Mouse (Mus musculus): ENCODE data around the gene Tubgcp2. TPM values are rescaled to one million over a fixed set of nuclear protein-coding genes. Genes with fewer than 3 reads are reported as not detected.

Gene Tubgcp2
- polyA plus RNA-seq, 1 experiment: 25.3 TPM

DNA sequence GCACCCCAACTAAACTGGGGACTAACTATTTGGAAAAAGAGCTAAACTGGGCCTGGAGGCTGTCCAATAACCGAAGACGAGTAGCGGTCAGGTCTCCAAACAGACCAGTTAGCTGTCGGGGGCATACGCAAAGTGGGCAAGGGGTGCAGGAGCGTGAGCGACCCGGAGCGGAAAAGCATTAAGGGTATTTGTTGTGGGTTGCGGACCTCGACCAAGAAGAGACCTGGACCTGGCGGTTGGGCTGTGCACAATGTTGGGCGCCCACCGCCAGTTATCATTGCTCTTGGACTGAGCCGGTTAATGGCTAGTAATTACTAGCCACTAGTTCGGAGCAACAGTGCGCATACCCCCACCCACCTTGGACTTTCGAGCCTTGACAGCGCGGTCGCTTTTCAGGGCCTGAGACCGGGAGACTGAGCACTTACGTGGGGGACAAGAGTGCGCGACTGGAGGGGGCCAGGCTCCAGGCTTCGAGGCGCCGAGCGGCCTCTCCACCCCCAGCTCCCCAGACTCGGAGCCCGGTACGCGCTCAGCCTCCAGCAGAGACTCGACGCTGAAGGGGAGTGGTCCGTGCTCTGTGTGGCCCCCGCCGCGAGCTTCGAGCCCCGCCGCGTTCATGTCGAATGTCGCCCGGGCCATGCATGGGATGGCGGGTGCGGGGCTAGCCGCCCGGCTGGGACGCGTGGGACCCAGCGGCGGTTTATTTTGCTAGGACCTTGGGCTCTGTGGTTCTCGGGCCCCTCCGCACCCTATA lies 12.1 kb upstream of the Tubgcp2 start, which contains the start of gene Msx3:
Gene Msx3, minus strand, starts transcription at position 729 of the 754 bp plus-strand sequence.
- H3K4me3 ChIP-seq (replicated peaks; ENCODE audit: extremely low read depth, low read depth, low read length): peak within 1 kb of the TSS; percentile 51
- TF ChIP-seq POLR2A (IDR thresholded peaks at IDR 0.05; ENCODE audit: borderline replicate concordance, extremely low read depth, low read depth, low read length) (no peak), CTCF (IDR thresholded peaks at IDR 0.05; ENCODE audit: insufficient read depth, low read length) (no peak)
- 1% methylated on average over 56 of the region's 56 CpGs for WGBS
- H3K4me1 ChIP-seq (ENCODE audit: control insufficient read depth, insufficient read depth, low read length): peaks cover 3% of the 10 kb centered on the region; the same call in 1 of the 2 replicates
- no peak for DNase-seq

DNA sequence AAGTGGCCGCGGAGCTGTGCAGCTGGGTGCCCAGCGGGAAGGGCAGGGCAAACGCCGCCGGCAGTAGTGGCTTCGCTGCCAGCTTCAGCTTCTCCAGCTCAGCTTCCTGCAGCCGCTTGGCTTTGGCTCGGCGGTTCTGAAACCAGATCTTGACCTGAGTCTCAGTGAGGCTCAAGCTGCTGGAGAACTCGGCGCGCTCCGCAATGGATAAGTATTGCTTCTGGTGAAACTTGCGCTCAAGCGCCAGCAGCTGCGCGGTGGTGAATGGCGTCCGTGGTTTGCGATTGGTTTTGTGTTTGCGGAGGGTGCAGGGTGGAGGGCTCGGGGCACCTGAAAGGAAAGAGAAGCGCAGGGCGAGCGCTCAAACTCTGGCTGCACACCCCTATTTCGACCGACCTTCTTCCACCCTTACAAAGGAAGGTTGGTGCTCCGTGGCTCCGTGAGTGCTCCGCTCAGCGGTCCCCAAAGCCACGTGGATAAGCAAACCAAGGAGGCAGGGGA lies 11.4 kb upstream of the Tubgcp2 start:
- peaks cover 3% of the 10 kb centered on the region; the same call in 1 of the 2 replicates for H3K4me1 ChIP-seq (ENCODE audit: control insufficient read depth, insufficient read depth, low read length)
- H3K4me3 ChIP-seq (replicated peaks; ENCODE audit: extremely low read depth, low read depth, low read length): peak overlapping the region; percentile 1
- no peak for DNase-seq
- WGBS: 1% methylated on average over 33 of the region's 33 CpGs
- TF ChIP-seq CTCF (IDR thresholded peaks at IDR 0.05; ENCODE audit: insufficient read depth, low read length) (no peak), POLR2A (IDR thresholded peaks at IDR 0.05; ENCODE audit: borderline replicate concordance, extremely low read depth, low read depth, low read length) (no peak)

DNA sequence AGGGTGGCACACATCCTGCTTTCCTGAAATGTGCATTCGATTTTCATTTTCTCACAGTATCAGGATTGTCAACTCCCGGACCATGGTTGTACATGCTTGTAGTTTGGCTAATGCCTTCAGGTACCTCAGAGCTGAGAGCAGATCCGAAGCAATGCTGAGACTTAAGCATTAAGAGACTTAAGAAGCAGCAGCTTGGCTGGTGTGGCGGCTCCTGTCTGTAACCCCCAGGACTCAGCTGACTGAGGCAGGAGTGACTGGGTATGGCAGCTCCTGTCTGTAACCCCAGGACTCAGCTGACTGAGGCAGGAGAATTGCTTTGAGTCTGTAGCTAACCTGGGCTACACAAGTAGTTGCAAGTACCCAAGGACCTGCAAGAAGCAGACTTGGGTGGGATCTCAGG lies 9.1 kb upstream of the Tubgcp2 start:
- TF ChIP-seq CTCF (IDR thresholded peaks at IDR 0.05; ENCODE audit: insufficient read depth, low read length) (no peak), POLR2A (IDR thresholded peaks at IDR 0.05; ENCODE audit: borderline replicate concordance, extremely low read depth, low read depth, low read length) (no peak)
- H3K4me3 ChIP-seq (replicated peaks; ENCODE audit: extremely low read depth, low read depth, low read length): no peak overlapping the region
- no peak for DNase-seq
- peaks cover 3% of the 10 kb centered on the region; the same call in 1 of the 2 replicates for H3K4me1 ChIP-seq (ENCODE audit: control insufficient read depth, insufficient read depth, low read length)
- 73% methylated on average over 4 of the region's 4 CpGs for WGBS

DNA sequence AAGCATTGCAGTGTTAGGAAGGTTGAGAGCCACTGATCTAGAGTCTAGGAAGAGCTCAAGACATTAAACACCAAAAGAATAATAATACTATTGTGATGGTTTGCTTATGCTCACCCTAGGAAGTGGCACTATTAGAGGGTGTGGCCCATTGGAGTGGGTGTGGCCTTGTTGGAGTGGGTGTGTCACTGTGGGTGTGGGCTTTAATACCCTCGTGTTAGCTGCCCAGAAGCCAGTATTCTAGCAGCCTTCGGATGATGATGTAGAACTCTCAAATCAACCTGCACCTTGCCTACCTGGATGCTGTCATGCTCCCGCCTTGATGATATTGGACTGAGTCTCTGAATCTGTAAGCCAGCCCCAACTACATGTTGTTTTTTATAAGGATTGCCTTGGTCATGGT lies 6.3 kb upstream of the Tubgcp2 start:
- DNase-seq: no peak
- H3K4me3 ChIP-seq (replicated peaks; ENCODE audit: extremely low read depth, low read depth, low read length): no peak overlapping the region
- 58% methylated on average over 3 of the region's 3 CpGs for WGBS
- no peak for TF ChIP-seq POLR2A (IDR thresholded peaks at IDR 0.05; ENCODE audit: borderline replicate concordance, extremely low read depth, low read depth, low read length)
- TF ChIP-seq CTCF (IDR thresholded peaks at IDR 0.05; ENCODE audit: insufficient read depth, low read length): no peak
- no peaks in the 10 kb centered on the region; the same call in 1 of the 2 replicates for H3K4me1 ChIP-seq (ENCODE audit: control insufficient read depth, insufficient read depth, low read length)

DNA sequence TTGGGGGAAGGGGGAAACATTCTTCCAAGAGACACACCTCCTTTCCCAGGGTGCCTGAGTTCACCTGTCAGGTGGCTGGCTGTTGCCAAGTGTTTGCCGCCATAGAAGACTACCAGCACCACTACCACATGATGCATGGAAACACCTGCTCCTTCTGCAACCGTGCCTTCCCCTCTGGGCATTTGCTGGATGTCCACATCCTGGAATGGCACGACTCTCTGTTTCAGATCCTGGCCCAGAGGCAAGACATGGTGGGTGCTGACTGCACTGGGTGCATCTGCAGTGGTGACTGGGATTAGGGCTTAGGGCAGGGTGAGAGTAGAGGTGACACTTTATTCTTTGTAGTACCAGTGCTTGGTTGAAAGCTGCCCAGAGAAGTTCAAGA lies 694 bp upstream of the Tubgcp2 start:
- DNase-seq: no peak
- H3K4me3 ChIP-seq (replicated peaks; ENCODE audit: extremely low read depth, low read depth, low read length): no peak overlapping the region
- 58% methylated on average over 3 of the region's 3 CpGs for WGBS
- H3K4me1 ChIP-seq (ENCODE audit: control insufficient read depth, insufficient read depth, low read length): peaks cover 4% of the 10 kb centered on the region; the same call in 1 of the 2 replicates
- TF ChIP-seq CTCF (IDR thresholded peaks at IDR 0.05; ENCODE audit: insufficient read depth, low read length): no peak
- TF ChIP-seq POLR2A (IDR thresholded peaks at IDR 0.05; ENCODE audit: borderline replicate concordance, extremely low read depth, low read depth, low read length): no peak

DNA sequence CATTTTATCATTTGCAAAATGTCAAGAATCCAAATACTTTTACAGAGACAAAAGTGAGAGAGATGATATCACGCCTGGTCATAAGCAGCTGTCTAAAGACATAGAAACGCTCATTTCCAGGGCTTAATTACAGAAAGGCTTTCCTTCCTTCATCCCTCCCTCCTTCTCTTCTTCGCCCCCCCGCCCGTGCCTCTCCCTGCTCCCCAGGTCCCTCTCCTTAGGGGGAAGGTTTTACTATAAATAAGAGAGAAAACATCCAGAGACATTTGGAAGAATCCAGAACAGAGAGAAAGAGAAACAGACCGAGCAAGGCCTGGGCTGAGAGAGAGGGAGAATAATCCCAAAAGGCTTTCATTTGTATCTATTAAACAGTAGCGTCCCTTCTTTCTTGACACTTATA lies 1.0 kb downstream of the Tubgcp2 start:
- 10% methylated on average over 7 of the region's 7 CpGs for WGBS

DNA sequence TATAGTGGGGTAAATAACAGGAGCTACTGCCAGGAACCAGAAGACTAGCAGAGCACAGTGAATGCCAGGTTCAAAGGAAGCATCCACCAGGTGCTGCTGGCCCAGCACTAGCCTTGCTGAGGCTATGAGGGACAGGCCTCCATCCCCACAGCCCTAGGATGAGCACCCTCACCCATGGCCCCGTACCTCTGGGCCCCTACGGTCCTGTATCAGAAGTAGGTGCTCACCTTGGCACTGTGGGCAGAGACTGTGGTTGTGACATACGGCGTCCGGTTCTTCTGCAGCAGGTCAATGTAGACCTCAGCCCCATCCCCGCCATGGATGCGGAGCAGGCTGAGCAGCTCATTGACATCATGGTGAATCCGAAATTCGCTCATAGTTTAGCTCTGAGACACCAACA lies 3.1 kb downstream of the Tubgcp2 start:
- Histone ChIP-seq H3K4me3 (replicated peaks; ENCODE audit: extremely low read depth, low read depth, low read length) (no peak overlapping the region), H3K4me1 (ENCODE audit: control insufficient read depth, insufficient read depth, low read length) (peaks cover 4% of the 10 kb centered on the region; the same call in 1 of the 2 replicates)
- 95% methylated on average over 9 of the region's 9 CpGs for WGBS
- TF ChIP-seq CTCF (IDR thresholded peaks at IDR 0.05; ENCODE audit: insufficient read depth, low read length) (no peak), POLR2A (IDR thresholded peaks at IDR 0.05; ENCODE audit: borderline replicate concordance, extremely low read depth, low read depth, low read length) (no peak)
- no peak for DNase-seq

More for the DNA sequence above, 1.0 kb downstream of the Tubgcp2 start:
- no peak for TF ChIP-seq CTCF (IDR thresholded peaks at IDR 0.05; ENCODE audit: insufficient read depth, low read length)
- TF ChIP-seq POLR2A (IDR thresholded peaks at IDR 0.05; ENCODE audit: borderline replicate concordance, extremely low read depth, low read depth, low read length): no peak
- no peak for DNase-seq
- peak overlapping the region; percentile 89 for H3K4me3 ChIP-seq (replicated peaks; ENCODE audit: extremely low read depth, low read depth, low read length)
- peaks cover 4% of the 10 kb centered on the region; the same call in 1 of the 2 replicates for H3K4me1 ChIP-seq (ENCODE audit: control insufficient read depth, insufficient read depth, low read length)

DNA sequence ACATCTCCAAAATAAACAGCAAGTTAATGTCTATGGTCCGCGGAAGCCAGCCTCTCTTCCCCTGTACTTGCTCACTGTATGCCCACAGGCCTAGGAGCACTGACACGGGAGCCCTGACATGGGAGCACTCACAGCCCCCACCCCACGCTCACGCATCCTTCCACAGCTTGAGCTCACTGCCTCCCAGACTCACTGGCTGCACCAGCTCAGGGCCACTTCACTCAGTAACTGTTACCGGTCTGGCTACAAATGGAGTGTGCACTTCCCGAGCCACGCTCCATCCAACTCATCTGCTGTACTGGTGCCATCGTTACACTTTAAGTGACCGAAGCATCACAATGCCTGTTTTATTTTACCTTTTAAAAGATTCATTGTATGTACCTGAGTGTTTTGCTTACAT lies 4.1 kb downstream of the Tubgcp2 start:
- WGBS: 98% methylated on average over 10 of the region's 10 CpGs
- TF ChIP-seq POLR2A (IDR thresholded peaks at IDR 0.05; ENCODE audit: borderline replicate concordance, extremely low read depth, low read depth, low read length) (no peak), CTCF (IDR thresholded peaks at IDR 0.05; ENCODE audit: insufficient read depth, low read length) (no peak)
- DNase-seq: no peak
- H3K4me1 ChIP-seq (ENCODE audit: control insufficient read depth, insufficient read depth, low read length): peaks cover 4% of the 10 kb centered on the region; the same call in 1 of the 2 replicates
- no peak overlapping the region for H3K4me3 ChIP-seq (replicated peaks; ENCODE audit: extremely low read depth, low read depth, low read length)

DNA sequence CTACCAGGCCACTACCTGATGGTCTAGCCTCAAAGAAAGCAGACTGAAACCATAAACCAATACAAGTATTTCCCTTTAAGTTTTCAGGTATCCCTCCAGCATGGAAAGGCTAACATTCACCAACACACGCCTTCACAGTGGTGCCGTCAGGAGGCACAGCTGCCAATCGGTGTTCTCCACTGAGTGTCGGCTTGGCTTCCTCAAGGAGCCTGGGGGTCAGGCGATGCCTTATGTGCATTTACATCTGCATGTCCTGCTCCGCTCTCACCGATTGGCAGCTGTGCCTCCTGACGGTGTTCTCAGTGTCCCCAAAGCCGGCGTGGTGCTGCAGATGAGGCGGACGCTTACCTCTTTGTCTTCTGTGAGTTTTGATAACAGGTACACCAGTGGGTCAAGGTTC lies 4.7 kb downstream of the Tubgcp2 start:
- H3K4me1 ChIP-seq (ENCODE audit: control insufficient read depth, insufficient read depth, low read length): peaks cover under 1% of the 10 kb centered on the region; the same call in 1 of the 2 replicates
- no peak for DNase-seq
- WGBS: 94% methylated on average over 12 of the region's 12 CpGs
- TF ChIP-seq POLR2A (IDR thresholded peaks at IDR 0.05; ENCODE audit: borderline replicate concordance, extremely low read depth, low read depth, low read length): no peak
- TF ChIP-seq CTCF (IDR thresholded peaks at IDR 0.05; ENCODE audit: insufficient read depth, low read length): no peak
- no peak overlapping the region for H3K4me3 ChIP-seq (replicated peaks; ENCODE audit: extremely low read depth, low read depth, low read length)

DNA sequence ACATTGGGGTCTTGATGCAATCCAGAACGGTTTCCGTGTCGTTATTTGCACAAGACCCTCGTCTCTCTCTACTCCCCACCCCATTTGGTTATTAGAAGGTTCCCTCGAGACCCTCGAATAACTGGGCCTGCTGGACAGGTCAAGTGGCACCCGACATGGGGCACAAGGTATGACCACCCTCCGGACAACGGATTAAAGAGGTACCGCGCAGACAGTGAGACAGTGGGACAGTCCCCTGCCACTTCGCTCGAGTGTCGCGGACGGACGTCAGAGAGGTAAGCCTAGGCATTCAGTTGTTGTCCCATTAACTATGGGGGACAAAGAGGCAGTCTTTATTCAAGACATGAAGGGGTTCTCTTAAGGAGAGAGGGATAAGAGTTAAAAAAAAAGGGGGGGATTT lies 25.1 kb downstream of the Tubgcp2 start:
- H3K4me1 ChIP-seq (ENCODE audit: control insufficient read depth, insufficient read depth, low read length): no peaks in the 10 kb centered on the region
- no peak for DNase-seq
- WGBS: 98% methylated on average over 17 of the region's 17 CpGs
- TF ChIP-seq POLR2A (IDR thresholded peaks at IDR 0.05; ENCODE audit: borderline replicate concordance, extremely low read depth, low read depth, low read length): no peak
- TF ChIP-seq CTCF (IDR thresholded peaks at IDR 0.05; ENCODE audit: insufficient read depth, low read length): no peak
- no peak overlapping the region for H3K4me3 ChIP-seq (replicated peaks; ENCODE audit: extremely low read depth, low read depth, low read length)
